Mouse (Mus musculus): ENCODE results near the gene Dusp19. TPM values are rescaled to one million over a fixed set of nuclear protein-coding genes. Genes with fewer than 3 reads are reported as not detected.

The Dusp19 gene
- polyA plus RNA-seq, 1 experiment, result 0.09 TPM

DNA sequence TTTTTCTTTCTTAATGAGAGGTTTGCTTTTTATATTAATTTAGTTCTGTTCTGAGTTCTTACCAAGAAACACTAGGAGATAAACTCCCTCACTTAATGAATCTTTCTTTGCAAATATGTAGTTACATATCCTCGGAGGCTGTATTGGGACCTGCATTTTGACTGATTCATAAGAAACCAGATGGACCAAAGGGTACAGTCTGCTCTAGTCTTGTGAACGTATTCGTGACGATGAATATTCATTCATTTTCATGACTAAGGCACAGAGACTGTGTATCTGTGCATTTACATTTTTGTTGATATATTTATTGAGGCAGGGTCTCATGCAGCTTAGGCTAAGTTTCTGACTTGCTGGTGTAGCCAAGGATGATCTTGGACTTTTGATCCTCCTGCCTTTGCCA, 7.7 kb downstream of the Dusp19 start:
- TF ChIP-seq GATA1 (IDR thresholded peaks at IDR 0.05; ENCODE audit: borderline replicate concordance, low read length) (no peak), FLI1 (IDR thresholded peaks at IDR 0.05; ENCODE audit: low read length) (no peak)
- Histone ChIP-seq H3K36me3 (replicated peaks; ENCODE audit: low read length) (peaks cover 71% of the 10 kb centered on the region), H3K27me3 (replicated peaks) (no peaks in the 10 kb centered on the region), H3K9me3 (peaks cover 4% of the 10 kb centered on the region; the same call in 1 of the 2 replicates), H3K4me3 (replicated peaks) (no peak overlapping the region), H3K4me1 (peaks cover 14% of the 10 kb centered on the region)

DNA sequence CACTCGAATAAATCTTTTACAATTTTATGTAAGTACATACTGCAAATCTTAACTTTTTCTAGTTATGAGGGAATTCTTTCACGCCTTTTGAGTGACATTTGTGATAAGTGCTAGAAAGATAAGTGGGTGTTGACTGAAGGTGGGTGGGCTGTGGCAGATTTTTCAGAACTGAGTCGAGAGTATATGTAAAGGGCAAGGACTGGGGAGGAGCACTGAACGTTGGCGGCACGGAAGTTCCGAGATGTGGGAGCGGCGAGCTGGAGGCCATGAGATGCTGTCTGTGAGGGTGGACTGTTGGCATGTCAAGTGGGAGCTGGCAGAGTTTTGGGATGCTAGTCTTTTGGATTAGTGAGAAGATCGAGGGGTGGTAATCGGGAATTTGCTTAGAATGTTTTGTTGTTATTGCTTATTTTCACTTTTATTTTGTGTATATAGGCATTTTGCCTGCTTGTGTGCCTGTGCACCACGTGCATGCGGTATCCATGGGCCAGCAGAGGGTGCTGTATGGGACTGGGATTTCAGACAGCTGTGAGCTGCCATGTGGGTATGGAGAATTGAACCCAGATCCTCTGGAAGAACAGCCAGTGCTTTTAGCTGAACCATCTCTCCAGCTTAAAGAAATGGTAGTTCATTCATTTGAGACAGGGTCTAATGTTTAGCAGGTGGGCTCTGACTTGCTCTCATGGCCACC, 15.6 kb downstream of the Dusp19 start:
- no peak overlapping the region for H3K4me3 ChIP-seq (replicated peaks)
- no peak for TF ChIP-seq FLI1 (IDR thresholded peaks at IDR 0.05; ENCODE audit: low read length)
- no peak for TF ChIP-seq GATA1 (IDR thresholded peaks at IDR 0.05; ENCODE audit: borderline replicate concordance, low read length)

DNA sequence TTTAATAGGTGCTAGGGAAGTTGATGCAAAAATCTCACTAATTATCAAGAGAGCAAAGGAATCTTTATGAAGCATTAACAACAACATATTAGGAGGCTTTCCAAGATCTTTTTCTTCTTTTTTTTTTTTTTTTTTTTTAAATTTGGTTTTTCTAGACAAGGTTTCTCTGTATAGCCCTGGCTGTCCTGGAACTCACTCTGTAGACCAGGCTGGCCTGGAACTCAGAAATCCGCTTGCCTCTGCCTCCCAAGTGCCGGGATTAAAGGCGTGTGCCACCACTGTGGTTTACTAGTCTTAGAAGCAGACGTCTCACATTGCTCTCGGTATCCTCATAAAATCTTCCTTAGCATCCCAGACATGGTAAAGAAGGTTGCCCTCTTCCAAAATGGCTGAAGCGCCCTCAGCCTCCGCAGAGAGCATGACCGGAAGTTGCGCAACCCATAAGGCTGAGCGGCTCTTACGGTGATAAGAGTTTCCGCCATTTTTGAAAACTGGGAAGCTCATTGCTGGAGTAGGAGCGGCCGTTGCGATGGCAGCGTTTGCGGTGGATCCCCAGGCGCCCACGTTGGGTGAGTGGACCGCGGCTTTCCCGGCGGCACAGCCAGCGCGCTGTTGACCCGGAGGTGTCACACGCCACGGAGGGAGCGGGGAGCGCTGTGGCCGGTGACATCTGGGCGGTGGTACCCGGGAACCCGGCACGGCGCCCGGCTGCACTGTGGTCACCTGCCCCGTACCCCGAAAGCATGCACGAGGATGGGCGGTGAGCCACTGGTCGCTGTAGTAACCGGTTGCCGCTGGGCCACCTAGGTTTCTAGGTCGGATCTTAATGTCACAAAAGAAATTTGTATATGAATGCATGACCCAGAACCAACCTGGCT, 21.8 kb downstream of the Dusp19 start:
- TF ChIP-seq FLI1 (IDR thresholded peaks at IDR 0.05; ENCODE audit: low read length), result peak; percentile 40; the same call in 1 of the 2 replicates
- TF ChIP-seq GATA1 (IDR thresholded peaks at IDR 0.05; ENCODE audit: borderline replicate concordance, low read length), result 0 out of 3 replicates have a peak, but pooled peaks have one; percentile 44
- H3K9me3 ChIP-seq, result no peaks in the 10 kb centered on the region
- H3K4me3 ChIP-seq (replicated peaks), result peak overlapping the region; percentile 99
- peaks cover 39% of the 10 kb centered on the region for H3K4me1 ChIP-seq
- H3K36me3 ChIP-seq (replicated peaks; ENCODE audit: low read length), result peaks cover 16% of the 10 kb centered on the region
- H3K27me3 ChIP-seq (replicated peaks), result no peaks in the 10 kb centered on the region

More for the DNA sequence above, 15.6 kb downstream of the Dusp19 start:
- Histone ChIP-seq H3K4me1 (peaks cover 16% of the 10 kb centered on the region), H3K9me3 (no peaks in the 10 kb centered on the region), H3K27me3 (replicated peaks) (no peaks in the 10 kb centered on the region), H3K36me3 (replicated peaks; ENCODE audit: low read length) (peaks cover 42% of the 10 kb centered on the region)

DNA sequence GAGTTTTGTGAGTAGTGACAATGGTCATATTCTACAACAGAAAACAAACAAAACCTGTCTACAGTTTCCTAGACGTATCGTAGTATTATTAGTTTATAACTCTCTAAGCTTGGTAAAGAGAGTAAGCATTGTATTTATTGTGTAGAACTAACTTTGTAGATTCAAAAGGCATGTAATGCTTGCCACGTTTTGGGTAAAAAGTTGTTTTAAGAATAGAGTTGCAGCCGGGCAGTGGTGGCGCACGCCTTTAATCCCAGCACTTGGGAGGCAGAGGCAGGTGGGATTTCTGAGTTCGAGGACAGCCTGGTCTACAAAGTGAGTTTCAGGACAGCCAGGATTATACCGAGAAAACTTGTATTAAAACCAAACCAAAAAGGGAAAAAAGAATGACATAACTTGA, 22.6 kb downstream of the Dusp19 start:
- TF ChIP-seq GATA1 (IDR thresholded peaks at IDR 0.05; ENCODE audit: borderline replicate concordance, low read length), result no peak
- TF ChIP-seq FLI1 (IDR thresholded peaks at IDR 0.05; ENCODE audit: low read length), result no peak
- H3K9me3 ChIP-seq, result no peaks in the 10 kb centered on the region
- H3K27me3 ChIP-seq (replicated peaks), result no peaks in the 10 kb centered on the region
- H3K4me1 ChIP-seq, result peaks cover 39% of the 10 kb centered on the region
- peaks cover 22% of the 10 kb centered on the region for H3K36me3 ChIP-seq (replicated peaks; ENCODE audit: low read length)
- peak overlapping the region; percentile 99 for H3K4me3 ChIP-seq (replicated peaks)

DNA sequence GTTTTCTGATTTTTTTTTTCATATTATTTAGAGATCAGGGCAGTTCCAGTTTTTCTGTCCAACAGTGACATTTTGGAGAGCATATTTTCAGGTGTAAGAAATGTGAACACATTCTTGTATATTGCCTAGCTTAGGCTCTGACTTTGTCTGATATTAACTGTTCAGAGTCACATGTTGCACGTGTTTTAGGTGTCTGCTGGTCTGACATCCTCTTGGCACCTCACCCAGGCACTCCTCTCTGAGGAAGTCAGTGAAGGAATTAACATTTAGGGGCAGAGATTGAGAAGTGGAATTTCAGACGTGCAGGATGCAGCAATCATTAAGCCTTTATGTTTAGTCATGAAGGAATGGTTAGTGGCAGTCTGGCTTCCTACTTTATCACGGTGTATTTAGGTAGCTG, 23.0 kb downstream of the Dusp19 start:
- TF ChIP-seq FLI1 (IDR thresholded peaks at IDR 0.05; ENCODE audit: low read length) (no peak), GATA1 (IDR thresholded peaks at IDR 0.05; ENCODE audit: borderline replicate concordance, low read length) (no peak)
- Histone ChIP-seq H3K4me1 (peaks cover 39% of the 10 kb centered on the region), H3K4me3 (replicated peaks) (peak overlapping the region; percentile 99), H3K27me3 (replicated peaks) (no peaks in the 10 kb centered on the region), H3K9me3 (no peaks in the 10 kb centered on the region), H3K36me3 (replicated peaks; ENCODE audit: low read length) (peaks cover 24% of the 10 kb centered on the region)

DNA sequence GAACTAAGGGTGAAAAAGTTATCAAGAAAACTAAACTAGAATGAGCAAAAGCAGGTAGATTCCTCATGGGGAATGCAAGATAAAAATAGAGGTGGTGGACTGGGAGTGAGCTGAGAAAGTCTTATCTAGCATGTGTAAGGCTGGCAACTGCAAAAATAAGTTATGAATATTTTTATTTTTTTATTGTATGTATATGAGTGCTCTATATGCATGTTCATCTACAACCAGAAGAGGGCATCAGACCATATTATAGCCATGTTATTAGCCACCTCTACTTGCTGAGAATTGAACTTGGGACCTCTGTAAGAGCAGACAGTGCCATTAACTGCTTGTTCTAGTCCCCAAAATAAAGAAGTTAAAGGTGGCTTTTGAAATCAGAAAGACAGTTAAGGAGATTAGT, 44.6 kb downstream of the Dusp19 start:
- no peaks in the 10 kb centered on the region for H3K4me1 ChIP-seq
- no peak overlapping the region for H3K4me3 ChIP-seq (replicated peaks)
- peaks cover 47% of the 10 kb centered on the region for H3K36me3 ChIP-seq (replicated peaks; ENCODE audit: low read length)
- H3K27me3 ChIP-seq (replicated peaks), result no peaks in the 10 kb centered on the region
- H3K9me3 ChIP-seq, result no peaks in the 10 kb centered on the region
- TF ChIP-seq FLI1 (IDR thresholded peaks at IDR 0.05; ENCODE audit: low read length) (no peak), GATA1 (IDR thresholded peaks at IDR 0.05; ENCODE audit: borderline replicate concordance, low read length) (no peak)

DNA sequence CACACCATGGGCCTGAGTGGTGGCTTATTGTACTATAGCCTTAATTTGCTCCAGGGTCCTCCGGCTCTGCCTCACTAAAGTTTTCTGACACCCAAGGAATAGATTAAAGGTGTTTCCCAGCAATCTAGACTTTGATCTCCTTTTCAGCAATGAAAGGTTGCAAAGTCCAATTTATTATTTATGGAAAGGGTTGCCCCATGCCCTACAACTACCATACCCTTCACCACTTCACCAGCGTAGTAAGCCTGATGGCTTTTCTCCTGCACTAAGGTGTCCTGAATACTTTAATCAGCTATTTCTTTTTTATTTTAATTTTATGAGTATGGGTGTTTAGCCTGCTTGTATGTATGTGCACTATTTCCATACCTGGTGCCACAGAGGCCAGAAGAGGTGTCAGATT, 45.8 kb downstream of the Dusp19 start:
- H3K36me3 ChIP-seq (replicated peaks; ENCODE audit: low read length), result peaks cover 47% of the 10 kb centered on the region
- no peak overlapping the region for H3K4me3 ChIP-seq (replicated peaks)
- no peak for TF ChIP-seq GATA1 (IDR thresholded peaks at IDR 0.05; ENCODE audit: borderline replicate concordance, low read length)
- TF ChIP-seq FLI1 (IDR thresholded peaks at IDR 0.05; ENCODE audit: low read length), result no peak
- no peaks in the 10 kb centered on the region for H3K27me3 ChIP-seq (replicated peaks)
- no peaks in the 10 kb centered on the region; the same call in 1 of the 2 replicates for H3K4me1 ChIP-seq
- no peaks in the 10 kb centered on the region for H3K9me3 ChIP-seq

DNA sequence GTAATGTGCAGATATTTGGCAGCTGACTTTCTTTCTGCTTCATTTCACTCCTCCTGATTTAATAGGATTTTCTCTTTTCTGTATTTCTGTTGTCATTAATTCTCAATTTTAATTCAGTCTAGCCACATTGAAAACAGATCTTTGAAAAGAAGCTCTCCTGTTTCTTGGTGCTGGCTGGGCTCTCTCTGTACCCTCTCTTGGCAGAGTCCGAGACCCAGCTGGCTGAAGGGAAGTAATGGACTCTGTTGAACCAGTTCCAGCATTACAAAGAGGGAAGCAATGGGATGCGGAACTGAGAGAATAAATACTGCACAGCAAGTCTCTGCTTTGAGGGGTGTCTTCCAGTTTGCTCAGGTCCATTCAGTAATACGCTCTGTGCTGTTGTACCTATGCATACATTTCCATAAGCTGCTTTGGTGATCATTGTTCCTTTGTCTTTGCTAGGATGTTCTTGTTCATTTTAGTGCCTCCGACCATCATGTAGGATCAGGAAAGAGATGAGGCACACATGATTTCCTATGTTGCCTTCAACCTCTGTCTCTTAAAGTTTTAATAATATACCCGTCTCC, 50.6 kb downstream of the Dusp19 start:
- peaks cover 29% of the 10 kb centered on the region for H3K36me3 ChIP-seq (replicated peaks; ENCODE audit: low read length)

DNA sequence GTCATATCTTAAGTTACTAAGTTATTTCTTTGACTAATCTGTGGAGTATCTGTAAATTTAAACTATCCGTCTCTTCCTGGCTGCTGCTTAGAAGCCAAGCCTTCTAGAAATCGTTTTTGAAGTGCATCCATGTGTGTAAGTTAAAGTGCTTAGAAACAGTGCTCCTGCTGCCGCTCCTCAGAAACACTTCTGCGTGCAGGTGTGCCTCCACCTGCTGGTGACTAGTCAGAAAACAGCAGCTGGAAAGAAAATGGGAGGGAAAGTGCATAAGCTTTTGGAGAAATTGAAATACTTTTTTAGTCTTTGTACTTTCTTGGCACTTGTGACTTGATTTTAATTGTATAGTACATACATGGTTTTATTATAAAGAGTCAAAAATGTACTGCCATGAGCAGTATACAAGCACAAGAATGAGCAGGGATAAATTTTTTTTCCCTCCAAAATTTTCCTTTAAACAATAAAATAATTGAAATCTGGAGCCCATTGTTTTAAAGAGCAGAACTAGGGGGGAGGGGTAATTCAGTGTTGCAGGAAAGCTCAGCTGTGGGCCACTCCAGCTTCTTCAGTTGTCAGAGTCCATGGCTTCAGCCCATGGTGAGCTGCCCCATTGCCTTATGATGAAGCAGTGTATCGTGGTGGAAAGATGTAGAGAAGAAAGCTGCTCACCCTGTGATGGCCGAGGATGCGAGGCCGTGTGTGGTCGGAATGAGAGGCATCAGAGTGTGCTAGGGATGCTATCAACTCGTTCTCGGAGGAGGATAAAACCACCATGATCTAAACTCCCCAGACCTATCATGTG, 53.2 kb downstream of the Dusp19 start:
- Histone ChIP-seq H3K36me3 (replicated peaks; ENCODE audit: low read length) (peaks cover 27% of the 10 kb centered on the region), H3K27me3 (replicated peaks) (peaks cover 11% of the 10 kb centered on the region), H3K4me1 (peaks cover 8% of the 10 kb centered on the region), H3K9me3 (no peaks in the 10 kb centered on the region), H3K4me3 (replicated peaks) (no peak overlapping the region)
- TF ChIP-seq GATA1 (IDR thresholded peaks at IDR 0.05; ENCODE audit: borderline replicate concordance, low read length), result no peak
- no peak for TF ChIP-seq FLI1 (IDR thresholded peaks at IDR 0.05; ENCODE audit: low read length)

More for the DNA sequence above, 50.6 kb downstream of the Dusp19 start:
- Histone ChIP-seq H3K27me3 (replicated peaks) (peaks cover under 1% of the 10 kb centered on the region), H3K9me3 (no peaks in the 10 kb centered on the region), H3K4me3 (replicated peaks) (no peak overlapping the region), H3K4me1 (peaks cover 8% of the 10 kb centered on the region)
- no peak for TF ChIP-seq GATA1 (IDR thresholded peaks at IDR 0.05; ENCODE audit: borderline replicate concordance, low read length)
- no peak for TF ChIP-seq FLI1 (IDR thresholded peaks at IDR 0.05; ENCODE audit: low read length)
